Mouse (Mus musculus) thymus, adult 2 months (tissue): ENCODE data around the gene Ctc1.

Source experiments
- CTCF ChIP-seq: fragments of 200-500 bp; IDR thresholded peaks from 2 replicates; pipeline ENCODE4 v1.5.1; 2012; ENCODE audit warnings: mild to moderate bottlenecking, control low read depth, low read length, moderate library complexity, borderline replicate concordance; ENCODE audit not compliant: control insufficient read depth, poor library complexity, insufficient read depth; ENCODE audit errors: extremely low read depth
- POLR2A ChIP-seq: fragments of 200-500 bp; IDR thresholded peaks from 2 replicates; pipeline ENCODE4 v1.6.1; 2012; ENCODE audit warnings: mild to moderate bottlenecking, low read length, control low read depth, moderate library complexity; ENCODE audit not compliant: control insufficient read depth, poor library complexity, insufficient read depth; ENCODE audit errors: extremely low read depth

DNA sequence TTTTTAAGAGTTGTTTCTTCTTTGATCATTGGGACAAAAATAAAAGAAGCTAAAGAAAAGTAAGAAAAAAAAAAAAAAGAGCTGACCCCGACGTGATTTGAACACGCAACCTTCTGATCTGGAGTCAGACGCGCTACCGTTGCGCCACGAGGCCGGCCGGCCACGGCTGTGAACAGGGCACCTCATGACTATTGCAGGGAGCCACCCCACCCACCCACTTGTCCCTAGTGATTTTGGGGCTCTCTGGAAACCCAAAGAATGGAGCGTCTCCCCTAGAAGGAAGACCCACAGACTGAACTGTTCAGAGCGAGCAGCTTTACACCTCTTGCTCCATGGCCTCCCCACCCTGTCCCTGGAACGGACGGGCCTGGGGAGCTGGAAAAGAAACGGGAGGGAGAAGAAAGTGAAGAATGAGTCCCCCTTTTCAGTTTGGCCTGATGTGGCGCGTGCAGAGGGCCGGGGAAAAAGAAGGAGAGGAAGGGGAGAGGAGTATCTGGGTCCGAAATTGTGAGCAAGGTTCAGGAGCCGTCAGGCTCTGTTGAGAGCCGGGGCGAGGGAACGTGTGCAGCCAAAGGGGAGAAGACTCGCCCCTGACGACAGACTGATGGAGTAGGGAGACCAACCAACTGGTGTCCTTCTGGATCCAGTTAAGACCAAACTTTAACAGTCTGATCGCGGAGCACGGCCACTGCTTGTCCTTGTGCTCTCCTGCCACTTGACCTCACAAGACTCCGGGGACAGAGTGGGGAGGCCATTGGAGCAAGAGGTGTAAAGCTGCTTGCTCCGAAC, 47.9 kb downstream of the Ctc1 start:
- TF ChIP-seq POLR2A = peak; percentile 2; the same call in 1 of the 2 replicates
- no peak for TF ChIP-seq CTCF
